Mouse (Mus musculus) ES-Bruce4 (cell line): ENCODE results near the gene Gm10447. TPM values are rescaled to one million over a fixed set of nuclear protein-coding genes. Genes with fewer than 3 reads are reported as not detected.

ENCODE experiments used
- H3K27ac ChIP-seq: 2 replicates; pipeline ENCODE4 v1.5.1; 2012; ENCODE audit warnings: low read length, inconsistent platforms; ENCODE audit not compliant: insufficient read depth
- H3K27me3 ChIP-seq: 2 replicates; pipeline ENCODE4 v1.6.1; 2012; ENCODE audit warnings: mild to moderate bottlenecking, low read length, inconsistent platforms; ENCODE audit not compliant: control insufficient read depth, poor library complexity, insufficient read depth, severe bottlenecking
- H3K36me3 ChIP-seq: 2 replicates; pipeline ENCODE4 v1.6.1; 2012; ENCODE audit warnings: inconsistent platforms, mild to moderate bottlenecking, low read length, moderate library complexity; ENCODE audit not compliant: control insufficient read depth, poor library complexity, insufficient read depth, severe bottlenecking
- H3K4me1 ChIP-seq: one replicate; pipeline ENCODE4 v1.8.1; 2011; ENCODE audit warnings: low read length; ENCODE audit not compliant: control insufficient read depth, insufficient read depth
- H3K4me3 ChIP-seq: 2 replicates; pipeline ENCODE4 v1.5.1; 2011; ENCODE audit warnings: low read depth, mild to moderate bottlenecking, low read length
- H3K9ac ChIP-seq: 2 replicates; pipeline ENCODE4 v1.6.1; 2012; ENCODE audit warnings: low read depth, mild to moderate bottlenecking, inconsistent platforms; ENCODE audit not compliant: poor library complexity, severe bottlenecking
- H3K9me3 ChIP-seq: replicated peaks from 2 replicates; pipeline ENCODE4 v1.6.1; 2012; ENCODE audit warnings: mild to moderate bottlenecking, low read length, inconsistent platforms; ENCODE audit not compliant: control insufficient read depth, poor library complexity, insufficient read depth, severe bottlenecking
- CTCF ChIP-seq: IDR thresholded peaks from one replicate; pipeline ENCODE4 v1.8.1; 2011; ENCODE audit warnings: low read depth, low read length
- EP300 ChIP-seq: IDR thresholded peaks from 2 replicates; pipeline ENCODE4 v1.6.1; 2011; ENCODE audit warnings: low read depth, low read length; ENCODE audit not compliant: insufficient read depth
- POLR2A ChIP-seq: IDR thresholded peaks from one replicate; pipeline ENCODE4 v1.8.1; 2011; ENCODE audit warnings: low read length; ENCODE audit not compliant: insufficient read depth
- polyA plus RNA-seq: library from polyadenylated mRNA; stranded (reverse); fragments of >200 nt; gene quantifications from 2 replicates; pipeline ENCODE4 v1.2.4, GENCODE M21; 2011; ENCODE audit warnings: low read depth; ENCODE audit not compliant: missing spikeins, insufficient read depth, insufficient read length

Gene Gm10447
- polyA plus RNA-seq, 1 experiment: not detected

DNA sequence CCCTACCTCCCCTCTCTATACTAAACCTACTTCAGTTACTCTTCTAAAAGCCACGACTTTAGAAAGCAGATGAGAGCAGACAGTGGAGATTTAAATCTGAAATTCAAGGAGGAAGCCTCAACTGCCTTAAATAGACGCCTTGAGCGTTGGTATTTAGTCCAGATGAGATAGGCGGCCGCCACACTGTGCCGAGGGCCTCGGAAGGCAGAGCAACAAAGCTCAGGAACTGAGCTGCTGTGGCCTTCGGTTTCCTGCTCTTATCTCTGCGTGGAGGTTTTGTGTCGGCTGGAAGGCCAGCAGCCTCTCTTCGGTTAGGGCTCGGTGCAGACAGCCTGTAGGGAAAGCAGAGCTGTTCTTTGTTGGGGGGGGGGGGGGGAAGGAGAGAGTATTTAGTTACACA, 15.0 kb downstream of the Gm10447 start:
- Histone ChIP-seq H3K4me1 (no peaks in the 10 kb centered on the region), H3K4me3 (no peak overlapping the region), H3K27ac (no peak overlapping the region), H3K9ac (no peak overlapping the region), H3K27me3 (no peaks in the 10 kb centered on the region), H3K9me3 (no peaks in the 10 kb centered on the region), H3K36me3 (no peaks in the 10 kb centered on the region)
- TF ChIP-seq CTCF: no peak
- no peak for TF ChIP-seq POLR2A
- TF ChIP-seq EP300: no peak

- H3K9ac ChIP-seq: no peak overlapping the region
- TF ChIP-seq POLR2A (no peak), CTCF (no peak), EP300 (no peak)
- no peaks in the 10 kb centered on the region for H3K36me3 ChIP-seq
- no peak overlapping the region for H3K4me3 ChIP-seq
- H3K4me1 ChIP-seq: no peaks in the 10 kb centered on the region
- H3K27ac ChIP-seq: no peak overlapping the region
- H3K9me3 ChIP-seq: no peaks in the 10 kb centered on the region
- no peaks in the 10 kb centered on the region for H3K27me3 ChIP-seq
Observed at GRCm38 (mm10) chr11:53436338-53436737, 20.6 kb downstream of the Gm10447 start.

GRCm38 (mm10) chr11:53435504-53435903, 21.4 kb downstream of the Gm10447 start:
- Histone ChIP-seq H3K9ac (no peak overlapping the region), H3K27ac (no peak overlapping the region), H3K27me3 (no peaks in the 10 kb centered on the region), H3K9me3 (no peaks in the 10 kb centered on the region), H3K36me3 (no peaks in the 10 kb centered on the region), H3K4me3 (no peak overlapping the region), H3K4me1 (no peaks in the 10 kb centered on the region)
- TF ChIP-seq POLR2A (no peak), EP300 (no peak), CTCF (no peak)

- no peak for TF ChIP-seq EP300
- no peak for TF ChIP-seq POLR2A
- no peak for TF ChIP-seq CTCF
- Histone ChIP-seq H3K4me3 (no peak overlapping the region), H3K9me3 (no peaks in the 10 kb centered on the region), H3K9ac (no peak overlapping the region), H3K4me1 (peaks cover 2% of the 10 kb centered on the region), H3K36me3 (peaks cover 9% of the 10 kb centered on the region), H3K27ac (no peak overlapping the region), H3K27me3 (no peaks in the 10 kb centered on the region)
Observed at GRCm38 (mm10) chr11:53433057-53433456, 23.9 kb downstream of the Gm10447 start.

DNA sequence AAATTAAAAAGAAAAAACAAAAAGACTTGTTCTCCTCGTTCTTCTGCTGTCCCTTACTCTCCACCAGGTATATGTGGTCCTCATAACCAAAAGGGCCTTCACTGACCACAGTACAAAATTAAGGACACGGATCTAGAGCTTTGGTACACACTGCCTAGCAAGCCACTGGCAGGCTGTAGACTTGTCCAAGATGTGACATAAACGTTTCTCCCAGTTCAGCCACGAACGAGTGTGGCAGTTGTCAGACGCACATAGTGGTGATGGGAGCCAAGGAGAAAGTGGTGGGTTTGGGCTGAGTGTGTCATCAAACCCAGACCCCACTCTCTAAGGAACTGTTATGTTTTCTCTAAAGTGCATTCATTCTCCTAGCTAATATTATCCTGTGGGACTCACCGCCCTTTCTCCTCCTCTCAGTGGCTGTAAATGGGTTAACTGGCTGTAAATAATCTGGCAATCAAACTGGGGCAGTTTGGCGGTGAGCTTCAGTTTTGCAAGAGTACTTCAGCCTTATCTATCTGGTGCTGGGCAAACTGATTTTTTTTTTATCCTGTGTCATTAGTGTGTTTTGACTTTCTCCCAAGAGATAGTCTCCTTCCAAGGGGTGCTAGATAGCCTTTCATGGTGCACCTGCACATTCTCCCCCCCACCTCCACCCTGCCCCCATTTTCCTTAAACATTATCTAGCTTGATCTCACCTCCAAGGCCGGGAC, 25.4 kb downstream of the Gm10447 start:
- no peaks in the 10 kb centered on the region for H3K9me3 ChIP-seq
- H3K36me3 ChIP-seq: peaks cover 14% of the 10 kb centered on the region
- H3K4me3 ChIP-seq: peak overlapping the region; percentile 75
- TF ChIP-seq POLR2A (no peak), EP300 (no peak), CTCF (no peak)
- H3K9ac ChIP-seq: peak overlapping the region; percentile 62
- peaks cover 2% of the 10 kb centered on the region for H3K4me1 ChIP-seq
- no peaks in the 10 kb centered on the region for H3K27me3 ChIP-seq
- H3K27ac ChIP-seq: peak overlapping the region; percentile 85

GRCm38 (mm10) chr11:53430670-53431346, 26.1 kb downstream of the Gm10447 start, which contains the start of the genes Uqcrq and Gdf9:
Gene Uqcrq, minus strand, starts transcription at chr11:53430831.
Gene Gdf9, plus strand, starts transcription at chr11:53431023.
- H3K27ac ChIP-seq: peak within 1 kb of the TSS; percentile 85
- TF ChIP-seq POLR2A: peak; percentile 43
- no peak for TF ChIP-seq EP300

More at GRCm38 (mm10) chr11:53430670-53431346, 26.1 kb downstream of the Gm10447 start, which contains the start of the genes Uqcrq and Gdf9:
- H3K36me3 ChIP-seq: peaks cover 14% of the 10 kb centered on the region
- H3K4me3 ChIP-seq: peak within 1 kb of the TSS; percentile 91
- no peaks in the 10 kb centered on the region for H3K27me3 ChIP-seq
- H3K9me3 ChIP-seq: no peaks in the 10 kb centered on the region
- peak within 1 kb of the TSS; percentile 87 for H3K9ac ChIP-seq
- H3K4me1 ChIP-seq: peaks cover 2% of the 10 kb centered on the region
